8 mouse cellular contexts compared by ENCODE assay signal in genomic region chr4:132922558-132923008, GRCm38 (mm10). TPM values are rescaled to one million over a fixed set of nuclear protein-coding genes. Genes with fewer than 3 reads are reported as not detected.
DNase-seq lines count a peak whose midpoint lies in the region; ATAC-seq lines count a peak whose summit lies in the region.

Gene Fam76a (minus strand): TSS chr4:132922558.

- H3K4me2 ChIP-seq in hindbrain, embryonic 11.5 days (replicated peaks; ENCODE audit: low read depth, low read length): peak within 1 kb of the TSS; percentile 76

- H3K36me3 ChIP-seq in hindbrain, embryonic 11.5 days (ENCODE audit: control insufficient read depth, insufficient read depth, low read length): no peaks in the 10 kb centered on the region

- WGBS in hindbrain, embryonic 11.5 days: under 1% methylated on average over 41 of the region's 53 CpGs

- peak; percentile 98 for ATAC-seq in hindbrain, embryonic 11.5 days (ENCODE audit: low FRiP score)

- H3K9me3 ChIP-seq in hindbrain, embryonic 11.5 days (ENCODE audit: control insufficient read depth, low read length): no peaks in the 10 kb centered on the region

- H3K9ac ChIP-seq in hindbrain, embryonic 11.5 days (ENCODE audit: low read depth, low read length): peak within 1 kb of the TSS; percentile 87

- peak within 1 kb of the TSS; percentile 77 for H3K4me3 ChIP-seq in hindbrain, embryonic 11.5 days (ENCODE audit: low read depth, low read length)

- H3K27ac ChIP-seq in hindbrain, embryonic 11.5 days (ENCODE audit: low read depth, low read length): peak within 1 kb of the TSS; percentile 83

- 0 out of 2 replicates have a peak, but pooled peaks cover 3% of the 10 kb centered on the region for H3K4me1 ChIP-seq in hindbrain, embryonic 11.5 days (replicated peaks; ENCODE audit: control insufficient read depth, insufficient read depth, low read length)

- H3K27me3 ChIP-seq in hindbrain, embryonic 11.5 days (ENCODE audit: control insufficient read depth, insufficient read depth, low read length): no peaks in the 10 kb centered on the region

- DNase-seq in Muller cell, postnatal 12 days (ENCODE audit: inconsistent ontology term): peak; percentile 100
- peak; percentile 100 for DNase-seq in cerebellum, adult 9-11 months
- peak; percentile 100 for DNase-seq in frontal cortex, adult 2 months (ENCODE audit: extremely low spot score in 1 of 2, low spot score in 1 of 2)
- peak; percentile 100 for DNase-seq in hindbrain, embryonic 11.5 days (ENCODE audit: low spot score)
- peak; percentile 99 to 100 for DNase-seq in layer of hippocampus, postnatal 10 days (ENCODE audit: low spot score in 2 of 2)
- DNase-seq in lung, postnatal 10 days: peak; percentile 100
- peak; percentile 100 for DNase-seq in ovary, postnatal 36 days (ENCODE audit: low spot score)
- peak; percentile 100 for DNase-seq in thymus, postnatal 25 days

RNA-seq across cellular contexts. Expression of gene Fam76a, which starts in this region (rescaled TPM):
- 33.3 and 38.7 TPM in 2 replicates for polyA plus RNA-seq in frontal cortex, adult 2 months (2012; rRNA removed)
- 29.7 and 31.9 TPM in 2 replicates for polyA plus RNA-seq in hindbrain, embryonic 11.5 days (2014; fragmentation: Nextera tagmentation; extraction: Ambion mirVana)
- total RNA-seq in layer of hippocampus, postnatal 10 days (2021): 10 to 100 TPM; 26.6 to 28.0 TPM

Comparison
In these comparisons a context has a peak if more than half of its experiments do, and no peak if none do; other contexts are left out.
1. Peak in every context shown above with its lines: DNase-seq, ATAC-seq, H3K4me3 ChIP-seq and H3K27ac ChIP-seq.